Mouse (Mus musculus) hindbrain, embryonic 13.5 days (tissue): ENCODE measurements at regions not wholly inside any gene's neighbourhood (a gene's known extent, or its start where the extent isn't known, plus 50 kb on each side); places are given as distances from the start of the nearest gene placed in this dataset.

ENCODE experiments used
- ATAC-seq: fragments of 200-750 bp; cut with Nextera tagmentation; 2 replicates; pipeline ENCODE4 v1.8.0; 2017; ENCODE audit warnings: moderate TSS enrichment; ENCODE audit not compliant: low FRiP score
- H3K27ac ChIP-seq: fragments of 300-500 bp; sonication (generic); 2 replicates; pipeline ENCODE4 v1.5.1; 2015; ENCODE audit warnings: inconsistent platforms, mild to moderate bottlenecking, moderate library complexity
- H3K27me3 ChIP-seq: fragments of 300-500 bp; sonication (generic); 2 replicates; pipeline ENCODE4 v1.6.1; 2015; ENCODE audit warnings: mild to moderate bottlenecking, inconsistent platforms
- H3K36me3 ChIP-seq: fragments of 300-500 bp; sonication (generic); 2 replicates; pipeline ENCODE4 v1.6.1; 2015; ENCODE audit warnings: mild to moderate bottlenecking, inconsistent platforms
- H3K4me1 ChIP-seq: fragments of 300-500 bp; sonication (generic); replicated peaks from 2 replicates; pipeline ENCODE4 v1.6.1; 2015; ENCODE audit warnings: inconsistent platforms
- H3K4me2 ChIP-seq: fragments of 300-500 bp; sonication (generic); 2 replicates; pipeline ENCODE4 v1.6.1; 2015; ENCODE audit warnings: inconsistent platforms, mild to moderate bottlenecking, moderate library complexity
- H3K4me3 ChIP-seq: fragments of 300-500 bp; sonication (generic); 2 replicates; pipeline ENCODE4 v1.5.1; 2015; ENCODE audit warnings: mild to moderate bottlenecking, inconsistent platforms
- H3K9ac ChIP-seq: fragments of 300-500 bp; sonication (generic); 2 replicates; pipeline ENCODE4 v1.6.1; 2015; ENCODE audit warnings: mild to moderate bottlenecking, inconsistent platforms
- H3K9me3 ChIP-seq: fragments of 300-500 bp; sonication (generic); 2 replicates; pipeline ENCODE4 v1.6.1; 2016; ENCODE audit warnings: inconsistent platforms
- WGBS: fragments of 180-500 bp; shearing (Covaris S2); methylation state at CpG from one replicate; pipeline ENCODE4 v1.1.7; 2015; 5-methylcytosine and 5-hydroxymethylcytosine counted together

GRCm38 (mm10) chr13:63660431-63660830 lies 87.0 kb upstream of the Ptch1 start:
- Histone ChIP-seq H3K4me2 (no peak overlapping the region), H3K4me3 (no peak overlapping the region), H3K9ac (no peak overlapping the region), H3K4me1 (no peaks in the 10 kb centered on the region), H3K9me3 (no peaks in the 10 kb centered on the region), H3K36me3 (no peaks in the 10 kb centered on the region), H3K27me3 (no peaks in the 10 kb centered on the region), H3K27ac (no peak overlapping the region)
- 89% methylated on average over 4 of the region's 4 CpGs for WGBS
- no peak for ATAC-seq

GRCm38 (mm10) chr13:63668576-63668975 lies 95.2 kb upstream of the Ptch1 start:
- no peak overlapping the region for H3K4me2 ChIP-seq
- no peak overlapping the region for H3K9ac ChIP-seq
- 20% methylated on average over 4 of the region's 4 CpGs for WGBS
- no peak for ATAC-seq
- 0 out of 2 replicates have a peak, but pooled peaks cover 4% of the 10 kb centered on the region for H3K27me3 ChIP-seq
- H3K27ac ChIP-seq = no peak overlapping the region
- H3K9me3 ChIP-seq = no peaks in the 10 kb centered on the region
- no peaks in the 10 kb centered on the region for H3K36me3 ChIP-seq
- H3K4me1 ChIP-seq = peaks cover 9% of the 10 kb centered on the region
- H3K4me3 ChIP-seq = no peak overlapping the region

- Histone ChIP-seq H3K9me3 (no peaks in the 10 kb centered on the region), H3K9ac (no peak overlapping the region), H3K4me3 (no peak overlapping the region), H3K27ac (no peak overlapping the region), H3K36me3 (no peaks in the 10 kb centered on the region), H3K27me3 (0 out of 2 replicates have a peak, but pooled peaks cover 4% of the 10 kb centered on the region), H3K4me2 (no peak overlapping the region), H3K4me1 (peaks cover 9% of the 10 kb centered on the region)
- WGBS = 6% methylated on average over 2 of the region's 2 CpGs
- ATAC-seq = no peak
Observed at GRCm38 (mm10) chr13:63669031-63669430, 95.6 kb upstream of the Ptch1 start.

- H3K27ac ChIP-seq = no peak overlapping the region
- peaks cover 9% of the 10 kb centered on the region for H3K4me1 ChIP-seq
- H3K27me3 ChIP-seq = 0 out of 2 replicates have a peak, but pooled peaks cover 4% of the 10 kb centered on the region
- WGBS = 70% methylated on average over 4 of the region's 4 CpGs
- no peak for ATAC-seq
- no peak overlapping the region for H3K4me2 ChIP-seq
- H3K9ac ChIP-seq = no peak overlapping the region
- no peaks in the 10 kb centered on the region for H3K36me3 ChIP-seq
- H3K9me3 ChIP-seq = no peaks in the 10 kb centered on the region
- H3K4me3 ChIP-seq = no peak overlapping the region
Observed at GRCm38 (mm10) chr13:63672425-63672824, 99.0 kb upstream of the Ptch1 start.

- H3K27ac ChIP-seq = no peak overlapping the region
- 65% methylated on average over 2 of the region's 2 CpGs for WGBS
Observed at GRCm38 (mm10) chr13:63677696-63678095, 104.3 kb upstream of the Ptch1 start.

GRCm38 (mm10) chr13:63678265-63679260 lies 105.2 kb upstream of the Ptch1 start:
- Histone ChIP-seq H3K4me1 (no peaks in the 10 kb centered on the region), H3K27me3 (no peaks in the 10 kb centered on the region), H3K9ac (no peak overlapping the region), H3K4me3 (no peak overlapping the region), H3K27ac (no peak overlapping the region), H3K36me3 (no peaks in the 10 kb centered on the region), H3K4me2 (no peak overlapping the region), H3K9me3 (no peaks in the 10 kb centered on the region)
- WGBS = 83% methylated on average over 10 of the region's 10 CpGs
- no peak for ATAC-seq

More at GRCm38 (mm10) chr13:63677696-63678095, 104.3 kb upstream of the Ptch1 start:
- no peak for ATAC-seq
- H3K27me3 ChIP-seq = no peaks in the 10 kb centered on the region
- H3K36me3 ChIP-seq = no peaks in the 10 kb centered on the region
- H3K4me3 ChIP-seq = no peak overlapping the region
- H3K4me1 ChIP-seq = no peaks in the 10 kb centered on the region
- H3K9me3 ChIP-seq = no peaks in the 10 kb centered on the region
- no peak overlapping the region for H3K4me2 ChIP-seq
- no peak overlapping the region for H3K9ac ChIP-seq

GRCm38 (mm10) chr13:63682341-63682740 lies 108.9 kb upstream of the Ptch1 start:
- Histone ChIP-seq H3K4me2 (no peak overlapping the region), H3K4me1 (no peaks in the 10 kb centered on the region), H3K9ac (no peak overlapping the region), H3K36me3 (no peaks in the 10 kb centered on the region), H3K4me3 (no peak overlapping the region), H3K27ac (no peak overlapping the region), H3K27me3 (no peaks in the 10 kb centered on the region), H3K9me3 (no peaks in the 10 kb centered on the region)
- WGBS = 73% methylated on average over 4 of the region's 4 CpGs
- no peak for ATAC-seq

- H3K4me3 ChIP-seq = no peak overlapping the region
- WGBS = 60% methylated on average over 5 of the region's 5 CpGs
- no peaks in the 10 kb centered on the region for H3K27me3 ChIP-seq
- 0 out of 2 replicates have a peak overlapping the region, but pooled peaks have one; percentile 35 for H3K27ac ChIP-seq
- no peak for ATAC-seq
- H3K9me3 ChIP-seq = no peaks in the 10 kb centered on the region
- H3K4me2 ChIP-seq = no peak overlapping the region
- H3K4me1 ChIP-seq = 0 out of 2 replicates have a peak, but pooled peaks cover 7% of the 10 kb centered on the region
- no peak overlapping the region for H3K9ac ChIP-seq
- H3K36me3 ChIP-seq = no peaks in the 10 kb centered on the region
Observed at GRCm38 (mm10) chr13:63691974-63692373, 118.6 kb upstream of the Ptch1 start.

- no peaks in the 10 kb centered on the region for H3K9me3 ChIP-seq
- H3K27ac ChIP-seq = no peak overlapping the region
- ATAC-seq = no peak
- H3K36me3 ChIP-seq = no peaks in the 10 kb centered on the region
- 0 out of 2 replicates have a peak, but pooled peaks cover 7% of the 10 kb centered on the region for H3K4me1 ChIP-seq
- H3K9ac ChIP-seq = no peak overlapping the region
- no peaks in the 10 kb centered on the region for H3K27me3 ChIP-seq
- H3K4me2 ChIP-seq = no peak overlapping the region
- no peak overlapping the region for H3K4me3 ChIP-seq
- WGBS = 89% methylated on average over 5 of the region's 5 CpGs
Observed at GRCm38 (mm10) chr13:63693636-63694035, 120.2 kb upstream of the Ptch1 start.

GRCm38 (mm10) chr13:63696399-63696798 lies 118.6 kb upstream of the Ercc6l2 start:
- ATAC-seq = no peak
- Histone ChIP-seq H3K27me3 (no peaks in the 10 kb centered on the region), H3K36me3 (no peaks in the 10 kb centered on the region), H3K9me3 (no peaks in the 10 kb centered on the region), H3K4me1 (peaks cover 12% of the 10 kb centered on the region; the same call in 1 of the 2 replicates), H3K4me3 (no peak overlapping the region), H3K27ac (no peak overlapping the region), H3K4me2 (no peak overlapping the region), H3K9ac (no peak overlapping the region)
- WGBS = 62% methylated on average over 3 of the region's 3 CpGs

GRCm38 (mm10) chr13:63699624-63700023 lies 115.4 kb upstream of the Ercc6l2 start:
- Histone ChIP-seq H3K27me3 (no peaks in the 10 kb centered on the region), H3K4me3 (no peak overlapping the region), H3K27ac (no peak overlapping the region), H3K4me2 (no peak overlapping the region), H3K36me3 (no peaks in the 10 kb centered on the region), H3K9ac (no peak overlapping the region), H3K9me3 (no peaks in the 10 kb centered on the region), H3K4me1 (peaks cover 10% of the 10 kb centered on the region; the same call in 1 of the 2 replicates)
- ATAC-seq = no peak
- WGBS = 74% methylated on average over 2 of the region's 2 CpGs

- Histone ChIP-seq H3K4me3 (no peak overlapping the region), H3K4me2 (no peak overlapping the region), H3K4me1 (peaks cover 10% of the 10 kb centered on the region; the same call in 1 of the 2 replicates), H3K27ac (peak overlapping the region; percentile 55), H3K9ac (no peak overlapping the region), H3K9me3 (no peaks in the 10 kb centered on the region), H3K36me3 (no peaks in the 10 kb centered on the region), H3K27me3 (no peaks in the 10 kb centered on the region)
- ATAC-seq = no peak
- 76% methylated on average over 3 of the region's 3 CpGs for WGBS
Observed at GRCm38 (mm10) chr13:63700747-63701146, 114.3 kb upstream of the Ercc6l2 start.
